In genomic region chr12:76546383-76547276, GRCm38 (mm10) we compare ENCODE assay signal across 9 mouse cellular contexts. TPM values are rescaled to one million over a fixed set of nuclear protein-coding genes. Genes with fewer than 3 reads are reported as not detected.
A peak's percentile ranks its signal among the peaks of the same experiment; 100 is the strongest.
DNase-seq lines count a peak whose midpoint lies in the region; ATAC-seq and TF ChIP-seq lines count a peak whose summit lies in the region.
"Had no signal": no experiment of that assay in that cellular context is flagged by ENCODE, and none has a peak within 500 bp of the region (broad histone marks: within the 10 kb centered on the region; RNA-seq: fewer than 3 reads in every experiment).

No protein-coding gene starts in this region.

- peak overlapping the region; percentile 20 for H3K4me3 ChIP-seq in lung, embryonic 15.5 days
- peak overlapping the region; percentile 32 for H3K4me3 ChIP-seq in brown adipose tissue, adult 24 weeks (ENCODE audit: insufficient read depth, low read depth, low read length)
- H3K4me3 ChIP-seq in forebrain, postnatal 0 days (ENCODE audit: low read depth, low read length): peak overlapping the region; percentile 2; the same call in 1 of the 2 replicates
- peak overlapping the region; percentile 23 for H3K4me3 ChIP-seq in kidney, embryonic 16.5 days (ENCODE audit: low read length)

- DNase-seq in lung, postnatal 36 days: no peak
- DNase-seq in forebrain, postnatal 0 days: peak; percentile 34
- peak; percentile 44 to 47 for DNase-seq in lung, postnatal 4 days
- no peak for DNase-seq in testis, postnatal 10 days (ENCODE audit: low spot score)
- DNase-seq in thymus, postnatal 14 days: no peak

- WGBS in lung, embryonic 15.5 days: 12% methylated on average over 28 of the region's 28 CpGs
- WGBS in forebrain, postnatal 0 days: 8% methylated on average over 28 of the region's 28 CpGs
- WGBS in kidney, embryonic 16.5 days: 8% methylated on average over 28 of the region's 28 CpGs

- 0 out of 2 replicates have a peak overlapping the region, but pooled peaks have one; percentile 3 for H3K9ac ChIP-seq in lung, embryonic 15.5 days
- no peak overlapping the region for H3K9ac ChIP-seq in forebrain, postnatal 0 days
- peak overlapping the region; percentile 66 for H3K9ac ChIP-seq in kidney, embryonic 16.5 days (replicated peaks; ENCODE audit: low read length)

- no peak for TF ChIP-seq CTCF in forebrain, postnatal 0 days (IDR thresholded peaks at IDR 0.05; ENCODE audit: low read depth)

- H3K36me3 ChIP-seq in lung, embryonic 15.5 days: no peaks in the 10 kb centered on the region
- H3K36me3 ChIP-seq in forebrain, postnatal 0 days (ENCODE audit: insufficient read depth): no peaks in the 10 kb centered on the region
- no peaks in the 10 kb centered on the region for H3K36me3 ChIP-seq in kidney, embryonic 16.5 days (ENCODE audit: insufficient read depth, low read length)

- ATAC-seq in lung, embryonic 15.5 days (ENCODE audit: borderline replicate concordance, extremely low read depth, low FRiP score, low TSS enrichment): no peak
- ATAC-seq in forebrain, postnatal 0 days: peak; percentile 79
- peak; percentile 16; the same call in 1 of the 2 replicates for ATAC-seq in kidney, embryonic 16.5 days (ENCODE audit: low FRiP score, low TSS enrichment)

- H3K27ac ChIP-seq in lung, embryonic 15.5 days: peak overlapping the region; percentile 94
- H3K27ac ChIP-seq in brown adipose tissue, adult 24 weeks (replicated peaks; ENCODE audit: low read depth, low read length): peak overlapping the region; percentile 23
- H3K27ac ChIP-seq in forebrain, postnatal 0 days (ENCODE audit: low read depth, low read length): no peak overlapping the region
- H3K27ac ChIP-seq in kidney, embryonic 16.5 days (ENCODE audit: low read length): peak overlapping the region; percentile 83
- H3K27ac ChIP-seq: macrophage had no signal

- no peaks in the 10 kb centered on the region for H3K9me3 ChIP-seq in lung, embryonic 15.5 days
- no peaks in the 10 kb centered on the region for H3K9me3 ChIP-seq in forebrain, postnatal 0 days (ENCODE audit: low read length)
- H3K9me3 ChIP-seq in kidney, embryonic 16.5 days (ENCODE audit: low read length): no peaks in the 10 kb centered on the region

- H3K4me2 ChIP-seq in lung, embryonic 15.5 days: peak overlapping the region; percentile 49
- H3K4me2 ChIP-seq in forebrain, postnatal 0 days (ENCODE audit: low read depth): peak overlapping the region; percentile 37
- peak overlapping the region; percentile 47 for H3K4me2 ChIP-seq in kidney, embryonic 16.5 days (replicated peaks; ENCODE audit: low read depth, low read length)

- no peaks in the 10 kb centered on the region; the same call in 1 of the 2 replicates for H3K27me3 ChIP-seq in lung, embryonic 15.5 days
- 0 out of 2 replicates have a peak, but pooled peaks cover 14% of the 10 kb centered on the region for H3K27me3 ChIP-seq in forebrain, postnatal 0 days (ENCODE audit: insufficient read depth, low read length)
- H3K27me3 ChIP-seq in kidney, embryonic 16.5 days (ENCODE audit: insufficient read depth, low read length): no peaks in the 10 kb centered on the region

- H3K4me1 ChIP-seq in lung, embryonic 15.5 days: peaks cover 50% of the 10 kb centered on the region
- H3K4me1 ChIP-seq in brown adipose tissue, adult 24 weeks (ENCODE audit: control insufficient read depth, insufficient read depth, insufficient read length, low read length): peaks cover 23% of the 10 kb centered on the region
- no peaks in the 10 kb centered on the region for H3K4me1 ChIP-seq in forebrain, postnatal 0 days (ENCODE audit: insufficient read depth)
- H3K4me1 ChIP-seq in kidney, embryonic 16.5 days (ENCODE audit: insufficient read depth, low read length): peaks cover 56% of the 10 kb centered on the region

RNA-seq across cellular contexts. Expression of gene Plekhg3, which starts 15.9 kb away (rescaled TPM):
- 6.9 and 7.2 TPM in 2 replicates for polyA plus RNA-seq in lung, embryonic 15.5 days (2015; fragmentation: Nextera tagmentation; extraction: Ambion mirVana)
- 6.3 and 6.5 TPM in 2 replicates for polyA plus RNA-seq in brown adipose tissue, adult 24 weeks (2012; ENCODE audit: insufficient read depth, insufficient read length, missing spikeins)
- 4.1 and 6.2 TPM in 2 replicates for total RNA-seq in forebrain, postnatal 0 days (2014; rRNA removed)
- 0.53 and 1.1 TPM in 2 replicates for polyA plus RNA-seq in forebrain, postnatal 0 days (2015; fragmentation: Nextera tagmentation; extraction: Ambion mirVana)
- polyA plus RNA-seq in kidney, embryonic 16.5 days (2015; fragmentation: Nextera tagmentation; extraction: Ambion mirVana): 23.0 and 24.8 TPM in 2 replicates

Comparison
In these comparisons a context has a peak if more than half of its experiments do, and no peak if none do; other contexts are left out.
1. DNase-seq: peak in forebrain, postnatal 0 days (single experiment) and lung, postnatal 4 days (2 of 2); none in lung, postnatal 36 days (single experiment), testis, postnatal 10 days (single experiment) and thymus, postnatal 14 days (single experiment).
2. Peak in every context shown above with its lines, with median percentiles within 50 percentile points of each other: H3K4me2 ChIP-seq and H3K4me3 ChIP-seq.